Mouse (Mus musculus): ENCODE measurements around the gene Dyrk1a.

Dyrk1a gene

DNA sequence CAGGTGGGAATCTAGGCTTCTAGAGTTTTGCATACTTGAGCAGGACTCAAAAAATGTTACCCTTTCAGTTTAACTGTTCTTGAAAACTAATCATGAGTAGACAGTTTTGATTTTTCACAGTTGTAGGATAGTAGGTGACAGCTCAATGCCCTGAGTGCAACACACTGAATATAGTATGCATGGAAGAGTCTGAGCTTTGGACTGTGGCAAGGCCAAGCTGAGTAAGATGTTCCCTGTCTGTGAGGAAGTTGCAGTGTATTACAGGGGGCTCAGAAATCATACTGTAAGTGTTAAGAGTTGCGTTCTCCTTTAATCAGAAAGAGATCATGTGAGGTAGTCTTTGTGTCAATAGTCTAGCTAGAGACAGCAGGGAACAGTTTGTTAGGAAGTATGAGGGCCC is 20.4 kb downstream of the Dyrk1a start:
- DNase-seq (ENCODE audit: low spot score in 2 of 2) = no peak

DNA sequence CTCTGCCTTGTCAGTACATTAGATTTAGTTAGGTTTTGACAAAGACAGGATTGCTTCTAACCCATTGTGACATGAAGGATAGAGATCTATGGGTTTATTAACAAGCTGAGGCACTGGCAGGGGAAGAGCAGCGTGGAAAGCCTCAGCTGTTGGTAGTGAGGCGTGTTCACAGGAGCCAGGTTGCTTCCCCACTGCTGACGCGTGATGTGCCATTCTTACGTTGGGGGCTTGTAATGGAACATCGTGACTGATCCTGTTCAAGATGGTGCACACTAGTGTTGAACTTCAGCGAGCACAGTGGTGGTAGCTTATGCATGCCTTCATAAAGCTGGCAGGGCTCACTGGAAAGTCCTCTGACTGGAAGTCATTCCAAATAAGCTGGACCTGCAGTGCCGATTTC is 21.2 kb downstream of the Dyrk1a start:
- DNase-seq (ENCODE audit: low spot score in 2 of 2) = no peak

DNA sequence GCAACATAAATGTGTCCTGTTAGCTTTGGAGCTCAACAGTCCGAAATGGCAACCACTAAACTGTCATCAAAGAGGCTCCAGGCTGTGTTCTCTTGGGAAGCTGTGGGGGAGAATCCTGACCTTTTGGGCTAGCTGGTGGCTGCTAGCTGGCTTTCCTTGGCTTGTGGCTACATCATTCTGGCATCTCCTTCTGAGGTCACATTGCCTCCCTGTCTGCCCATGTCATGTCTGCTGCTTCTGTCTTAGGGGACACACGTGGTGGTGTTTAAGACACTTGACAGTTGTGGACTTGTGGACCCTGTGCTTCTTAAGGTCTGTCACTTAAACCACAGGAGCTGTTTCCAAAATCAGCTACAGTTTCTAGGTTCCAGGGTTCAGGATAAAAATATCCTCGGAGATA is 21.7 kb downstream of the Dyrk1a start:
- no peak for DNase-seq (ENCODE audit: low spot score in 2 of 2)

DNA sequence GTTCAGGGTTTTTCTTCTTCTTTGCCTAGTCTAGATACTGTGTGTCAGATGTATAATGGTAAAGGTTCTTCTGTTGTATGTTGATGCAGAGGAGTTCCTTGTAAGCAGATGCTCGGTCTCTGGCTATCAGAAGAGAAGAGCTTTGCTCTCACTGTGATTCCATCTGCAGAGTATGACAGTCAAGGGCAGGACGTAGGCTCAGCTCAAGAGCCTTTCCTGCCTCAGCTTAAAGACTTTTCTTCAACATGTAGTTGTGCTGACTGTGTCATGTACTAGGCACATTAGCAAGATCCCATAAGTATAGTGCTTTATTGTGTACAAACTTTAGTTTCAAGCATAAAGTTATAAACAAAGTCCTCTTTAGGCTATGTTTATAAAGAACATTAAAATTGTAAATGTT is 26.8 kb downstream of the Dyrk1a start:
- DNase-seq (ENCODE audit: low spot score in 2 of 2) = no peak

DNA sequence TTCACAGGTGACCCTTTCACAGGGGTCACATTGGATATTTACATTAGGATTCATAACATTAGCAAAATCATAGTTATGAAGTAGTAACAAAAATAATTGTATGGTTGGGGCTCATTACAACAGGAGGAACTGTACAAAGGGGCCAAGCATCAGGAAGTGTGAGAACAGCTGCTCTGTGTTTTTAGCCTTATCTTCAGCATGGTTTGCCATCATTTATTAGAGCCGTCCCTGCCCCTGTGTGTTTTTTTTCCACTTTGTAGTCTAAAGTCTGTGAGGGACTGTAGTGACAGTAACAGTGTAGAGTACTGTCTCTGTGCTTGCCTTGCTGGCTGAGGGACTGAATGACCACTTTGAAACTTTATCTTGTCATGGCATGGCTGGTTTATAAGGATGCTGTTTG is 27.8 kb downstream of the Dyrk1a start:
- DNase-seq (ENCODE audit: low spot score in 2 of 2) = no peak

DNA sequence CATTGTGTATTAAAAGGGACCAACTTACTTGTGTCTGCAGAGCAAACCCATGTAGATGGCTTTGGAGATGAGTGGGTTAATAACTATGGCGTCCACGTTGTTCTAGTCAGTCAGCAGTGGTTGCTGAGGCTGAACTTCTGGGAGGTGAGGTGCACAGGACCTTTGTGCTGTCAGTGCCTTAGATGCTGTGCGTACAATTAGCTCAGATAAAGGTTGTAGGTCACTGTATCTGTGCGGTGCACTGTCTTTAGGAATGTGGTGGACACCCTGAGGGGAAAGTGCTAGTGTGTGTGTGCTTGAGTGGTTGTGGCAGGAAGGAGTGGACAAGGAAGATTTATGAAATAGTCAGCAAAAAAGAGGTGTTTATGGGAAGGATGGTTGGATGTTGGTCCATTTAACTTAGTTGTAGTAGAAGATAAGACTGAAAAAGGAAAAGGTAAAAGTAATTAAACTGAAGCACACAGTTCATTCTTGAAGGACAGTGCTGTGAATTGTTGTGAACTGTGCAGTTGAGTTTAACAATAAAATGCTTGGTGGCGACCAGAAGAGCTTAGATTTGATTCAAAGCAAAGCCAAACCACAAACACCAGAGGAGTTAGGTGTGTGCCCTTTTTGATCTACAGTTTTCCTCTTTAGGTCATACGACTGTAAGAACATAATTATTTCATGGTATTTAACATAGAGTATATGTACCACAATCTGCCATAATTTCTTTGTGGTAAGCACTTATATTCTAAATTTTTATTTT is 30.3 kb downstream of the Dyrk1a start:
- DNase-seq (ENCODE audit: low spot score in 2 of 2) = no peak

DNA sequence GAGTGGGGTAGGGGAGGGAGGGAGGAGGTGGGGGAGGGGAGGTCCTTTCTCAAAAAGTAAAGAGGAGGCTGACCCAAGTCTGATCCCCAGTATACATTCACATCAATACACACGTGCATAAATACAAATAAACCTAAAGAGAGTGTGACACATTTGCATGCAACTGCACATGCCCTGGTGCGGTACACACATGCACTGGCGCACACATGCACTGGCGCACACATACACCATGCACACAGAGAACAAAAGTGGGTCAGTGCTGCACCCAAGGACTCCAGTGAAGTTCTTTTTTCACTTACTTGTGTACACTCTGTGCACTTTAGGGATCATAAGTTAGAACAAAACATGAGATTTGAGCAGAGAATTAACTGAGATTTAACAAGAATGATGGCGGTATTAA is 31.3 kb downstream of the Dyrk1a start:
- no peak for DNase-seq (ENCODE audit: low spot score in 2 of 2)

DNA sequence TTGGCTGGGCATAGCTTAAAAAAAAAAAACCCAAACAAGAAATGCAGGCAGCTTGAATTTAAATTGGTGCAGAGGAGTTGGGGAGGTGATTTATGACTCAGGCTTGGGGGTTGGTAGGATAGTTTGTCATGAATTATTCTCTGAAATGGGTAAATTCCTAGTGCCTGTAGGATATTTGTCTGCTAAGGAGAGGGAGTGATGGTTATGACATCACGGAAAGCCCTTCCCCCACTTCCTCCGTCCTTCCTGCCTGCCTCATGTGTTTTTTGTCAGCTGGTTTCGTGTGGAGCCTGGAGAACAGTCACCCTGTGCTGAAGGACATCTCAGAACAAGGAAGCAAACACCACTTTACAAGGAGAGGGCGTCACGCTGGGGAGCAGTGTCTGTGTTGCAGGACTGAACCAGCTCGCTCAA is 31.7 kb downstream of the Dyrk1a start:
- peak; percentile 61 to 75 for DNase-seq (ENCODE audit: low spot score in 2 of 2)

DNA sequence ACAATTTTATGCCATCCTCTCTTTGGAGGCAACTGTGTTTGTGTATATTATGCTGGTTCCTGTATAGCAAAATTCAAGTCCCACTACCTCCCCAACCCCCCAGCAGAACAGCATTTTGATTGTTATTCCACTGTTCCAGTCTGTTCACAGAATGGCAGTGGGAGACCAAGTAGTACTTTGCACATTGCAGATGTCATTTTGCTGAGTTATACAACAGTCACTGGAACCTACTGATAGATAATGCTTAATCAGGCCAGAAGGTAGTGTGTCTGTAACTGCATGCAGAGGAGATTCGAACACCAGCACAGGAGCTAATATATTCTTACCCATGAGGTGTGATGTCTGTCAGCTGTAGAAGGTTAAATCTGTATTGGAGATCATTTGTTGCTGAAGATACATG is 32.4 kb downstream of the Dyrk1a start:
- no peak for DNase-seq (ENCODE audit: low spot score in 2 of 2)

DNA sequence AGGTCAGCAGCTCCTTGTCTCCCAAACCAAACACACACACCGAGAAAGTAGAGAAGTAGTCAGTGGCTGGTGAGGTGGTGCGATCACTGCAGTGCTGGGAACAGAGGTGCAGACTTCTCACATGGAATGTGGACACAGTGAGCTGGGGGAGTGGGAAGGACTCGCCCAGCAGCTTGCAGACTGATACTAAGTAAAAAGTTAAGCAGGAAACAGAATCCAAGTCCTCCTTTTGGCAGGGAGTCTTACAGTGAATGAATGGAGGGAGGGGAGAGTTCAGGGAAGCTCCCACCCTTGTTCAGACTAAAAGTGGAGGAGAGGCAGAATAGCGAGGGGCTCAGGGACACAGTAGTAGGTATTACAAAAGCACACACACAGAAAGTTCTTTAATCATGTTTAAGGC is 32.9 kb downstream of the Dyrk1a start:
- no peak for DNase-seq (ENCODE audit: low spot score in 2 of 2)

DNA sequence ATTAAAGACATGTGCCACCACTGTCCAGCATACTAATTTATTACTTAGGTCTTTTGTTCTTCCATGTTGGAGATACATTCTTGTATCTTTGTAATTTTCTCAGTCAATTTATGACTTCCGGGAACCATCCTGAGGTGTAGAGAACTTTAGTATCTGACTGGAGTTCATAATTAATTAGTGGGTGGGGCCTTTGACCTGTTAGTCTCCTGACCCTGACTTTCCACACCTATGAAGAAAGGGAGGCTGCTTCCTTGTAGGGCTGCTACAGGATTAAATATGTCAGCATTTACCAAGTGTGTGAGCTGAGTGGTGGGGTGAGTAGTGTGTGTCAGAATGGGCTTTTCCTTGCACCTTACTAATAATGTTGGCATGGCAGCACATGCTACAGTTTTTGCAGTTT is 36.4 kb downstream of the Dyrk1a start:
- DNase-seq (ENCODE audit: low spot score in 2 of 2) = no peak

DNA sequence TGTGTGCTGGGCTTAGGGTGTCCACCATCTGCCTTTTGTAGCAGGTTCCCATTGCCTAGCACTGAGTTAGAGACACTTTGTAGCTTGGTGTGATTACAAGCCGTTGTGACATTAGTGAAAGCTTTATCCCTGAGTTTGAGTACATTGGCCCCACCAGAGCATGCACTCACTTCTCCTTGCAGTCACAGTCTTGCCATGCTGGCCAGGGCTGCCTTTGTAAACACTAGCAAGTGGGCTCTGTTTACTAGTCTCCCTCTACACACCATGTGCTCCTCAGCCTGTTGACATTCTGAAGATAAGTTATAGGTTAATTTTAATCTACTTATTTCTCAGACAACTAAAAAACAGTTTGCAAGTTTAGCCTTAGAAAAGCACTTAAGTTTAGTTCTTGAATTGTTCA is 37.7 kb downstream of the Dyrk1a start:
- DNase-seq (ENCODE audit: low spot score in 2 of 2) = no peak

DNA sequence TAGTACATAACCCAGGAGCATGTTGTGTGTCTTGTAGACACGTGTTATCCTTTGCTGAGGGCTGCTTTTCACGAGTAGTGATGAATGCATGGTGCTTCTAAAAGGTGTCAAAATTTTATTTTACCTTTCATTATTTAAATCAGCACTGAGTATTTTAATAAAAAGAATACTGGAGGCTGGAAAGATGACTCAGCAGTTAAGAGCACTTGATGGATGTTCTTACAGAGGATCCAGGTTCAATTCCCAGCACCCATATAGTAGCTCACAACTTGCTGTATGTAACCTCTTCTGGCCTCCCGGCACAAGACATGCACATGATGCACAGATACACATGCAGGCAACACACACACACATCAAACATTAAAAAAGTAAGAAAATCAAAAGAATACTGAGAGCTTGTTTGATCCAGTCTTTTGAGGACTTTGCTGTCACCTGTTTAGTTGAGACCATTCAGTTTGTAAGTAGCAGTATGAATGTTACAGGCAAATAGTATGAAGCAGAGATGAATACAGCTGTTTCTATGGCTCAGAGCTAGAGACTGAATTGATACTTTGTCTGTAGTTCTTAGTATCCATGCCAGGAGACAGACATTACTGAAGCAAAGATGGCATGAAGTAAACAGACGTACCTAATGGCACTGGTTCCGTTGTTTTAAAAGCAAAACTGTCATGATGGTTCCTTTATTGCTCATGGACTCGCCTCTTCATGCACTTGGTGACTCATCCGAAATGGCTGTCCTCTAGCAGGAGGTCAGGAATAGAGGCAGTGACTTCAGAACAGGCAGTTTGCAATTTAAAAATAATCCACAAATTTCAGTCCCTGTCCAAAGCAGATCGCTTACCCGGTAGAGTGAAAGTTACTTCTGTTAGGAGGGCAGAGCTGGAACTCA is 39.1 kb downstream of the Dyrk1a start:
- no peak for DNase-seq (ENCODE audit: low spot score in 2 of 2)

DNA sequence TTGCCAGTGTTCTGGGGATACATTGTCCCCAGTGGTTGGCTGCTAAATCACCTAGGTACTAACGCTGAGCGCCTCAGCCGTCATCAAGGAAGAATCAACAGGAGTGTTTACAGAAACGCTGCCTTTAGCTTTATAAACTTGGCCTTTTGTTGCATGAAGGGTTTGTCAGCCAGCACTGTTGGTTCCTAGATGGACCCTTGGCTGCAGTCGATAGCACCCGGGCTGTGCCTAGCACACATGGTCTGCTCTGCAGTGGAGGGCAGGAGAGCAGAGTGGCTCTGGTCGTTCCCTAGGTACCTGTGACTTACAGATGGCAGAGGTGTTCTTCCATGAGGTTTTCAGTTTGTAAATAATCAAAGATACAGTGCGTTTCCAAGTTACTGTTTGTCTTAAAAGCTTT is 42.8 kb downstream of the Dyrk1a start:
- no peak for DNase-seq (ENCODE audit: low spot score in 2 of 2)

DNA sequence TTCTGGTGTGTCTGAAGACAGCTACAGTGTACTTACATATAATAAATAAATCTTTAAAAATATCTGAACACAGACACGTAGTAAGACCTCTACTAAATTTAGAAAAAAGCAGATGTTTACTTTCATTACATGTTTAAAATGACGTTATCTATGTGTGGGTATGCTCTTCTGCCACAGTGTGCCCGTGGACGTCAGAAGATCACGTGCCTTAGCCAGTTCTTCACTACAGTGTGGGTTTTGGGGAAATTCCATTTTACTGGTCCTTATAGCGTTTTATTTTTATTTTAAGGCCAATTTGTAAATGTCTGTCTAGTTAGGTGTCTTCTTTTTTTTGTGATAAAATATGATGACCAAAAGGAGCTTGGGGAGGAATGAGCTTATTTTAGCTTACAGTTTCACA is 47.4 kb downstream of the Dyrk1a start:
- no peak for DNase-seq (ENCODE audit: low spot score in 2 of 2)

DNA sequence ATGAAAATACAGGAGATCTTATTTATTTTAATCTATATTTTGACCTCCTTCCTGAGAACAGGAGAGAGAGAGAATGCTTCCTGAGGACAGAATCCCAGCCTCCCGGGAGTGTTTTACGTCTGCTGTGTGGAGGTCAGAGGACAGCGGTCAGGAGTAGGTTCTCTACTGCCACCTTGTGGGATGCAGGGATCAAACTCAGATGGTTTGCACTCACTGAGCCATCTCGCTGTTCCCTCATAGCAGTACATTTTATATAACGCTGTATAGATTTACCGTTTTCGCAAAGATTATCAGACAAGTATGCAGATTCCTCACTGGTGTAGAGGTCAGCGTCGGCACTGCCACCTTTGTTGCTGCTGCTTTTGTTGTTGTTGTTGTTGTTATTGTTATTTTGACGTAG is 48.7 kb downstream of the Dyrk1a start:
- peak; percentile 53 to 60 for DNase-seq (ENCODE audit: low spot score in 2 of 2)

DNA sequence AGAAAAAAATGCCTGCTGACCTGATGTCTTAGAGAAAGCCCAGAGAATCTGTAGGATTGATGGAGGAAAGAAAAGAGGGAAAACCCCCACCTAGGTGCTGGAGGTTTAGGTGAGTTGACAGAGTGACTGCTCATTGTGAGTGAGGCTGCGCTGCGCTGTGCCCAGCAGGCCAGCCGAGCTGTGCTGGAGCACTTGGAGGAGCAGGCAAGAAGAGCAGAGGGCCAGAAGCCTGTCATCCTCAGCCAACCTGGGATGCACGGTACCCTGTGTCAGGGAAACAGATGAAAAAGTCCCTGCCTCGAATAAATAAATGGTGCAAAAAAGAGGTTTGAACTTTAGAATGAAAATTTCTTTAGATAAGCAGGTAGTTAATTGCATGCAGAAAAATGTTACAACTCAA is 49.5 kb downstream of the Dyrk1a start:
- no peak for DNase-seq (ENCODE audit: low spot score in 2 of 2)

DNA sequence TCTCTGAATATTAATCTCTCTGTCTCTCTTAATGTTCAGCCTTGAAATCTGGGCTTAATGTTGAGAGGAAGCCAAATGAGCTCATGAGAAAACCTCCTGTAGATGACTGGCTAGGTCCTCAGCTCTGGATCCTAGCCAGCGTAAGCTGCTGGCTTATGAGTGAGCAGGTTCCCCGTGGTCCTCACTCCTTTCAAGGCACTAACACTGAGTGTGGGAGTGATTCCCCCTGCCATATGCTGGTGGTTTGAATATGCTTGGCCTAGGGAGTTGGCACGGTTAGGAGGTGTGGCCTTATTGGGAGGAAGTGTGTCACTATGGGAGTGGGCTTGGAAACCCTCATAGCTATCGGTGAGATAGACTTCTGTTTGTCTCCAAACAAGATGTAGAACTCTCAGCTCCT is 55.1 kb downstream of the Dyrk1a start:
- no peak for DNase-seq (ENCODE audit: low spot score in 2 of 2)

DNA sequence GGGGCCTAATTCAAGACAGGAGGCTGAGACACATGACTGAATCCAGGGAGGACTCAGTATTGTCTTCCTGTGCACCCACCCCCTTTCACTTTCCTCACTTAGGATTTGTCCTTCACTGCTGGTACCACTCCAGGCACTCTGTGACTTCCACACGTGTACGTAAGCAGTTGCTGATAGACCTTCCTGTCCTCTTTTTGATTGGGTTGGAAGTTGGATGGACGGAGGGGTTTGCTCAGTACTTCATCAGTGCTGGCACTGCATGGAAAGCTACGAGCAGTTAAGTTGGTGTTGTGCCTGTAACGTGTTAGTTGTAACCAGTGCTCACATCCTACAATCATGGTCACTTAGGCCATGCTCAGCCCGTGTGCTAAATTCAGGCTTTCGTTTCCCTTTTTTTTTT is 55.8 kb downstream of the Dyrk1a start:
- no peak for DNase-seq (ENCODE audit: low spot score in 2 of 2)

DNA sequence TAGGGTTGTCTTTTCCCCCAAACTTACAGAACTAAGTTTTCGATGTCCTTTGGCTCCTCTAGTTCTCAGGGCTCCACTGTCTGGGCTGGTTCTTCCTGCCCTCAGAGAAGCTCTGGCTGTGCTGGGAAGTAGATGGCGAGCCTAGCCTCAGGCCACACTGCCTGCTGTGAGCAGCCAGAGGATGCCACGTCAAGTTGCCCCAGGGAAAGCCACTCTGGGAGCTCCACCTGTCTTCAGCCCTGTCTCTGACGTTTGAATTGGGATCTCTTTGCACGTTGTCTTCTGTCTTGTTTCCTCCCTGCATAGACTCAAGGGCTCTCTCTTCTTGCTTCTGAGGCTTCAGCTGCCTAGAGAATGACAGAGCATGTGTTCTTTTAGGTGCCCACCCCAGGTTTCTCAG is 57.9 kb downstream of the Dyrk1a start:
- DNase-seq (ENCODE audit: low spot score in 2 of 2) = no peak

DNA sequence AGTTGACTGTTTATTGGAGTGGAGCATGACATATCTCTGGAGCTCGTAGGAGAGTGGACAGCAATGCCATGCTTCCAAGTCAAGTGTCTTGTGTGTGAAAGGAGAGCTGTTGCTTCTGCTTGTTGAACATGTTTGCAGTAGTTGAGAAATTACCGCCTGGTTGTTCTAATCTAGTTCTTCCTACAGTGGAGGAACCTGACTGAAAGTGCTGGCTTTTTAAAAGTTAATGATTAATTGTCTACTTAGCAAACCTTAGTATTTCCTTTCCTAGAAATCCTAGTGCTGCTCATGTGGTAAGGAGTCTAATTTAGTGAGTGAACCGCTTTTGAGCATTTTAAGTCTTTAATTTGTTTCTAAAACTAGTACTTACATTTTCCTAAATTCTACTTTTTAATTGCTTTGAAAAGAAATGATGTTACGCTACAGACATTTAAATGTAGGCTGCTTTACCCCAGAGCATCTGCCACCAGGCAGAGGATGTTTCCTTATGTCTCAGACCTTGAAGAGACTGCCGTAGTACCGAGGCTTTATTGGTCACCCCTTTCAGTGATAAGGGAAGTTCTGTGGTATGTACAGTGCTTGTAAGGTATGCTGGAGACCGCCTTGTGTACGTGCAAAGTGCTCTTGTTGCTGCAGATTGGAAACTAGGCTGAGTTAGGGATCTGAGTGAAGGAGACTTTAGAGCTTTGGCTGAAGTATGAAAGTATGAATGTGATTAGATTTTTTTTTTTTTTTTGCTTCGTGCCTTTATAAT is 59.3 kb downstream of the Dyrk1a start:
- DNase-seq (ENCODE audit: low spot score in 2 of 2) = no peak

DNA sequence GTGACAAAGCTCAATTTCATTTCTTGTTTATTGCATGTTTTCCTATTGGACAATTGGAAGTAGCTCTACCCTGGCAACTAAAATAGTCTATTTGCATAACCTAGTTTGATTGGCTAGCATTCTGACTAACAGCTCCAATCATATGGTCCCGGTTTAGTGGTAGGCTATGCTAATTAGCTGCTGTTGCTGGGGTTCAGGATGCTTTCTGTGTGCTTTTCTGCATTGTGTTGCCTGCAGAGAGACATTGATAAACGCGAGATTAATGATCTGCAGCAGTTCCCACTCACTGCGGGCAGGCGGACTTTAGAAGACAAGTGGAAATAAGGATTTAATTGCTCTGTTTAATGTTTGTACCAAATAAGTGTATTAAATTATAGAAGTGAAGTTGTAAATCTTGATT is 62.2 kb downstream of the Dyrk1a start:
- DNase-seq (ENCODE audit: low spot score in 2 of 2) = peak in 1 of 2 experiments; percentile 46

Data from right cerebral cortex, adult 2 months (tissue).